Mouse (Mus musculus) liver, embryonic 14.5 days (tissue): ENCODE measurements around the gene Lypd5. TPM values are rescaled to one million over a fixed set of nuclear protein-coding genes. Genes with fewer than 3 reads are reported as not detected.
A peak's percentile ranks its signal among the peaks of the same experiment; 100 is the strongest.

Source experiments
- ATAC-seq: fragments of 200-750 bp; cut with Nextera tagmentation; 2 replicates; pipeline ENCODE4 v1.8.0; 2017; ENCODE audit warnings: moderate number of reproducible peaks, mild to moderate bottlenecking, moderate library complexity; ENCODE audit not compliant: insufficient read depth
- DNase-seq, 3 experiments: peaks; one replicate each; pipeline ENCODE4 v3.0.0-alpha.2; 2012 to 2013; ENCODE audit warnings: low read depth in 3 of 3, low spot score in 3 of 3
- H3K27ac ChIP-seq: fragments of 300-500 bp; sonication (generic); 2 replicates; pipeline ENCODE4 v1.5.1; 2014; ENCODE audit warnings: moderate library complexity, mild to moderate bottlenecking, control low read depth, inconsistent platforms
- H3K27me3 ChIP-seq: fragments of 300-500 bp; sonication (generic); 2 replicates; pipeline ENCODE4 v1.6.1; 2014; ENCODE audit warnings: mild to moderate bottlenecking, low read length, moderate library complexity; ENCODE audit not compliant: control insufficient read depth, insufficient read depth
- H3K36me3 ChIP-seq: fragments of 300-500 bp; sonication (generic); replicated peaks from 2 replicates; pipeline ENCODE4 v1.6.1; 2014; ENCODE audit warnings: low read depth; ENCODE audit not compliant: control insufficient read depth, insufficient read depth
- H3K4me1 ChIP-seq, 2 experiments: fragments of 200-500 bp in 1 of 2; fragments of 300-500 bp in 1 of 2; sonication (generic) in 1 of 2; replicated peaks; 2 replicates each; pipeline ENCODE4 v1.6.1; 2012 to 2014; ENCODE audit warnings: antibody characterized with exemption in 1 of 2, inconsistent platforms in 1 of 2, low read length in 1 of 2; ENCODE audit not compliant: control insufficient read depth in 2 of 2, insufficient read depth in 2 of 2
- H3K4me2 ChIP-seq: fragments of 300-500 bp; sonication (generic); 2 replicates; pipeline ENCODE4 v1.6.1; 2014; ENCODE audit warnings: low read depth, mild to moderate bottlenecking, control low read depth, moderate library complexity
- H3K4me3 ChIP-seq, 2 experiments: fragments of 200-500 bp in 1 of 2; fragments of 300-500 bp in 1 of 2; sonication (generic) in 1 of 2; 2 replicates each; pipeline ENCODE4 v1.5.1; 2012 to 2014; ENCODE audit warnings: low read depth in 2 of 2, low read length in 2 of 2, mild to moderate bottlenecking in 2 of 2, control low read depth in 1 of 2, inconsistent platforms in 1 of 2, moderate library complexity in 1 of 2; ENCODE audit not compliant: insufficient read depth in 1 of 2
- H3K9ac ChIP-seq: fragments of 300-500 bp; sonication (generic); replicated peaks from 2 replicates; pipeline ENCODE4 v1.6.1; 2014; ENCODE audit warnings: mild to moderate bottlenecking, control low read depth, moderate library complexity
- H3K9me3 ChIP-seq: fragments of 300-500 bp; sonication (generic); 2 replicates; pipeline ENCODE4 v1.6.1; 2016; ENCODE audit warnings: low read length, mixed read lengths; ENCODE audit not compliant: control insufficient read depth
- CTCF ChIP-seq: IDR thresholded peaks from 2 replicates; pipeline ENCODE4 v1.5.1; 2016; ENCODE audit warnings: antibody characterized with exemption, low read depth, control low read depth
- EP300 ChIP-seq: IDR thresholded peaks from 2 replicates; pipeline ENCODE4 v1.6.1; 2016; ENCODE audit warnings: antibody characterized with exemption, low read depth
- WGBS: fragments of 180-500 bp; shearing (Covaris S2); extraction: QIAGEN DNeasy Blood & Tissue Kit; methylation state at CpG from one replicate; pipeline ENCODE4 v1.1.7; 2014; ENCODE audit not compliant: insufficient replicate concordance; 5-methylcytosine and 5-hydroxymethylcytosine counted together
- polyA plus RNA-seq, 2 experiments: library from polyadenylated mRNA; depleted of rRNA in 1 of 2; stranded (reverse) in 1 of 2; unstranded in 1 of 2; fragments of >200 nt; fragmentation: Nextera tagmentation in 1 of 2; extraction: Ambion mirVana in 1 of 2; gene quantifications; 2 replicates each; pipeline versions ENCODE4 v1.2.1 to v1.2.3; 2012 to 2014

Lypd5 gene
- polyA plus RNA-seq, 2 experiments, result not detected

GRCm38 (mm10) chr7:24338241-24338640, 10.8 kb upstream of the Lypd5 start:
- peaks cover 10% of the 10 kb centered on the region for H3K27me3 ChIP-seq
- no peaks in the 10 kb centered on the region for H3K4me1 ChIP-seq
- DNase-seq (no peak), ATAC-seq (no peak)
- TF ChIP-seq EP300, result no peak
- TF ChIP-seq CTCF, result peak; percentile 44
- 31% methylated on average over 2 of the region's 2 CpGs for WGBS
- no peak overlapping the region for H3K4me2 ChIP-seq
- H3K9me3 ChIP-seq, result no peaks in the 10 kb centered on the region
- H3K9ac ChIP-seq, result no peak overlapping the region
- H3K36me3 ChIP-seq, result no peaks in the 10 kb centered on the region
- H3K27ac ChIP-seq, result no peak overlapping the region
- no peak overlapping the region for H3K4me3 ChIP-seq

- WGBS, result 50% methylated on average over 7 of the region's 7 CpGs
- no peak overlapping the region for H3K4me3 ChIP-seq
These were observed 5.2 kb upstream of the Lypd5 start for GRCm38 (mm10) chr7:24343701-24344272.

GRCm38 (mm10) chr7:24346444-24346843, 2.6 kb upstream of the Lypd5 start:
- Histone ChIP-seq H3K4me3 (no peak overlapping the region), H3K9me3 (no peaks in the 10 kb centered on the region), H3K4me2 (no peak overlapping the region), H3K9ac (no peak overlapping the region), H3K4me1 (no peaks in the 10 kb centered on the region), H3K36me3 (no peaks in the 10 kb centered on the region), H3K27ac (no peak overlapping the region), H3K27me3 (no peaks in the 10 kb centered on the region)
- 45% methylated on average over 5 of the region's 5 CpGs for WGBS
- ATAC-seq (no peak), DNase-seq (no peak)
- peak; percentile 58 for TF ChIP-seq CTCF
- no peak for TF ChIP-seq EP300

More at GRCm38 (mm10) chr7:24343701-24344272, 5.2 kb upstream of the Lypd5 start:
- Histone ChIP-seq H3K27me3 (no peaks in the 10 kb centered on the region), H3K9ac (no peak overlapping the region), H3K4me2 (no peak overlapping the region), H3K4me1 (no peaks in the 10 kb centered on the region), H3K9me3 (no peaks in the 10 kb centered on the region), H3K27ac (no peak overlapping the region), H3K36me3 (no peaks in the 10 kb centered on the region)
- TF ChIP-seq EP300 (no peak), CTCF (no peak)
- ATAC-seq (no peak), DNase-seq (no peak)

- TF ChIP-seq CTCF (no peak), EP300 (no peak)
- no peak overlapping the region for H3K9ac ChIP-seq
- DNase-seq (no peak), ATAC-seq (no peak)
- no peaks in the 10 kb centered on the region for H3K27me3 ChIP-seq
- H3K4me1 ChIP-seq, result no peaks in the 10 kb centered on the region
- 71% methylated on average over 6 of the region's 6 CpGs for WGBS
- H3K27ac ChIP-seq, result no peak overlapping the region
- no peak overlapping the region for H3K4me2 ChIP-seq
- no peak overlapping the region for H3K4me3 ChIP-seq
- no peaks in the 10 kb centered on the region for H3K9me3 ChIP-seq
- H3K36me3 ChIP-seq, result no peaks in the 10 kb centered on the region
These were observed 6.7 kb downstream of the Lypd5 start for GRCm38 (mm10) chr7:24355646-24356045.

GRCm38 (mm10) chr7:24356081-24356480, 7.1 kb downstream of the Lypd5 start:
- no peak for ATAC-seq

More at GRCm38 (mm10) chr7:24356081-24356480, 7.1 kb downstream of the Lypd5 start:
- no peaks in the 10 kb centered on the region for H3K36me3 ChIP-seq
- no peak overlapping the region for H3K27ac ChIP-seq
- H3K4me3 ChIP-seq, result no peak overlapping the region
- no peak overlapping the region for H3K4me2 ChIP-seq
- H3K27me3 ChIP-seq, result no peaks in the 10 kb centered on the region
- H3K4me1 ChIP-seq, result no peaks in the 10 kb centered on the region
- H3K9me3 ChIP-seq, result no peaks in the 10 kb centered on the region
- no peak for DNase-seq
- no peak overlapping the region for H3K9ac ChIP-seq
- TF ChIP-seq CTCF (no peak), EP300 (no peak)
- 62% methylated on average over 10 of the region's 10 CpGs for WGBS
